Mouse (Mus musculus) heart, postnatal 0 days (tissue): ENCODE data around the gene Gm38394.

Source experiments
- CTCF ChIP-seq: IDR thresholded peaks from 2 replicates; pipeline ENCODE4 v1.5.1; 2016; ENCODE audit warnings: antibody characterized with exemption, control low read depth, low read depth
- EP300 ChIP-seq: IDR thresholded peaks from 2 replicates; pipeline ENCODE4 v1.6.1; 2016; ENCODE audit warnings: antibody characterized with exemption, low read depth

DNA sequence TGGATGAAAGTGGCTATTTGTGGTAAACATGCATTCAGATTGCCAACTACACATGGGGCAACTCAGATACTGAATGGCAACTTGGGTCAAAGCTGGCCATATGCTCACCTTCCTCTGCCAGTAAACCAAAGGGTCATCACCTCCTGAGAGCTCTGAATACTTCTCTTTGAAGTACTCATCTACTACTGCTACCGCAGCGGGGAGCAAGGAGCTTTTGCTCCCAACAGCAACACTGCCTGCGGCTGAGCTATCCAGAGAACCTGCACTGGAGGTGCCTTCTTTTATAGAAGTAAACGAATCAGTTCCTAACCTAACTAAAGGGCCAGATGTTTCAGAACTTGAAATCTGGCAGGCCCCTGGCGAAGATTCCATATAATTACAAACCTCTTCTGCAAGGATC lies 4.3 kb downstream of the Gm38394 start:
- TF ChIP-seq CTCF (no peak), EP300 (no peak)
